Mouse (Mus musculus): Measurements from ENCODE around the gene Cxcl15. TPM values are rescaled to one million over a fixed set of nuclear protein-coding genes. Genes with fewer than 3 reads are reported as not detected.
A peak's percentile ranks its signal among the peaks of the same experiment; 100 is the strongest.

Gene Cxcl15
- polyA plus RNA-seq (2014; fragmentation: Nextera tagmentation; extraction: Ambion mirVana): 0.07 and 0.11 TPM in 2 replicates

GRCm38 (mm10) chr5:90794195-90794625 lies at the start of gene Cxcl15:
TSS of gene Cxcl15 (plus strand) at chr5:90794534.
- Histone ChIP-seq H3K27ac (ENCODE audit: low read depth, low read length) (no peak within 1 kb of the TSS), H3K9ac (ENCODE audit: low read depth, low read length) (no peak within 1 kb of the TSS), H3K27me3 (ENCODE audit: control insufficient read depth, insufficient read depth, low read length) (no peaks in the 10 kb centered on the region), H3K4me3 (ENCODE audit: low read depth, low read length) (no peak within 1 kb of the TSS), H3K36me3 (ENCODE audit: control insufficient read depth, insufficient read depth, low read length) (no peaks in the 10 kb centered on the region), H3K9me3 (ENCODE audit: control insufficient read depth, low read length) (no peaks in the 10 kb centered on the region), H3K4me1 (replicated peaks; ENCODE audit: control insufficient read depth, insufficient read depth, low read length) (no peaks in the 10 kb centered on the region), H3K4me2 (replicated peaks; ENCODE audit: low read depth, low read length) (no peak within 1 kb of the TSS)
- DNase-seq (ENCODE audit: low spot score): no peak
- 76% methylated on average over 5 of the region's 5 CpGs for WGBS
- ATAC-seq (ENCODE audit: low FRiP score): no peak

GRCm38 (mm10) chr5:90753934-90754333 lies 40.4 kb upstream of the Cxcl15 start:
- Histone ChIP-seq H3K4me2 (replicated peaks; ENCODE audit: low read depth, low read length) (no peak overlapping the region), H3K9me3 (ENCODE audit: control insufficient read depth, low read length) (no peaks in the 10 kb centered on the region), H3K9ac (ENCODE audit: low read depth, low read length) (no peak overlapping the region), H3K27ac (ENCODE audit: low read depth, low read length) (no peak overlapping the region), H3K4me3 (ENCODE audit: low read depth, low read length) (no peak overlapping the region), H3K36me3 (ENCODE audit: control insufficient read depth, insufficient read depth, low read length) (no peaks in the 10 kb centered on the region), H3K27me3 (ENCODE audit: control insufficient read depth, insufficient read depth, low read length) (0 out of 2 replicates have a peak, but pooled peaks cover under 1% of the 10 kb centered on the region), H3K4me1 (replicated peaks; ENCODE audit: control insufficient read depth, insufficient read depth, low read length) (no peaks in the 10 kb centered on the region)
- WGBS: 91% methylated on average over 1 of the region's 1 CpGs
- ATAC-seq (ENCODE audit: low FRiP score) (no peak), DNase-seq (ENCODE audit: low spot score) (no peak)

GRCm38 (mm10) chr5:90758020-90758605 lies 36.2 kb upstream of the Cxcl15 start:
- ATAC-seq (ENCODE audit: low FRiP score): no peak

GRCm38 (mm10) chr5:90759077-90760065 lies 35.0 kb upstream of the Cxcl15 start, which contains the start of gene Cxcl5:
TSS of gene Cxcl5 (plus strand) at chr5:90759360.
- peak; percentile 78 for ATAC-seq (ENCODE audit: low FRiP score)
- DNase-seq (ENCODE audit: low spot score): peak; percentile 58
- H3K4me3 ChIP-seq (ENCODE audit: low read depth, low read length): peak within 1 kb of the TSS; percentile 35
- no peaks in the 10 kb centered on the region for H3K9me3 ChIP-seq (ENCODE audit: control insufficient read depth, low read length)
- no peak within 1 kb of the TSS for H3K27ac ChIP-seq (ENCODE audit: low read depth, low read length)
- H3K4me2 ChIP-seq (replicated peaks; ENCODE audit: low read depth, low read length): peak within 1 kb of the TSS; percentile 41
- H3K4me1 ChIP-seq (replicated peaks; ENCODE audit: control insufficient read depth, insufficient read depth, low read length): no peaks in the 10 kb centered on the region
- peaks cover 8% of the 10 kb centered on the region; the same call in 1 of the 2 replicates for H3K27me3 ChIP-seq (ENCODE audit: control insufficient read depth, insufficient read depth, low read length)
- WGBS: 4% methylated on average over 32 of the region's 32 CpGs
- H3K36me3 ChIP-seq (ENCODE audit: control insufficient read depth, insufficient read depth, low read length): no peaks in the 10 kb centered on the region
- peak within 1 kb of the TSS; percentile 3; the same call in 1 of the 2 replicates for H3K9ac ChIP-seq (ENCODE audit: low read depth, low read length)

More at GRCm38 (mm10) chr5:90758020-90758605, 36.2 kb upstream of the Cxcl15 start:
- Histone ChIP-seq H3K4me1 (replicated peaks; ENCODE audit: control insufficient read depth, insufficient read depth, low read length) (no peaks in the 10 kb centered on the region), H3K4me2 (replicated peaks; ENCODE audit: low read depth, low read length) (no peak overlapping the region), H3K36me3 (ENCODE audit: control insufficient read depth, insufficient read depth, low read length) (no peaks in the 10 kb centered on the region), H3K4me3 (ENCODE audit: low read depth, low read length) (no peak overlapping the region), H3K27me3 (ENCODE audit: control insufficient read depth, insufficient read depth, low read length) (peaks cover 8% of the 10 kb centered on the region; the same call in 1 of the 2 replicates), H3K9me3 (ENCODE audit: control insufficient read depth, low read length) (no peaks in the 10 kb centered on the region), H3K9ac (ENCODE audit: low read depth, low read length) (no peak overlapping the region), H3K27ac (ENCODE audit: low read depth, low read length) (no peak overlapping the region)
- DNase-seq (ENCODE audit: low spot score): no peak
- WGBS: 40% methylated on average over 5 of the region's 5 CpGs

- Histone ChIP-seq H3K9me3 (ENCODE audit: control insufficient read depth, low read length) (no peaks in the 10 kb centered on the region), H3K4me3 (ENCODE audit: low read depth, low read length) (no peak overlapping the region), H3K27ac (ENCODE audit: low read depth, low read length) (no peak overlapping the region), H3K9ac (ENCODE audit: low read depth, low read length) (no peak overlapping the region), H3K27me3 (ENCODE audit: control insufficient read depth, insufficient read depth, low read length) (peaks cover 8% of the 10 kb centered on the region; the same call in 1 of the 2 replicates), H3K4me1 (replicated peaks; ENCODE audit: control insufficient read depth, insufficient read depth, low read length) (no peaks in the 10 kb centered on the region), H3K4me2 (replicated peaks; ENCODE audit: low read depth, low read length) (no peak overlapping the region), H3K36me3 (ENCODE audit: control insufficient read depth, insufficient read depth, low read length) (no peaks in the 10 kb centered on the region)
- ATAC-seq (ENCODE audit: low FRiP score) (no peak), DNase-seq (ENCODE audit: low spot score) (no peak)
- 50% methylated on average over 4 of the region's 4 CpGs for WGBS
These were observed 34.0 kb upstream of the Cxcl15 start for GRCm38 (mm10) chr5:90760303-90760702.

DNA sequence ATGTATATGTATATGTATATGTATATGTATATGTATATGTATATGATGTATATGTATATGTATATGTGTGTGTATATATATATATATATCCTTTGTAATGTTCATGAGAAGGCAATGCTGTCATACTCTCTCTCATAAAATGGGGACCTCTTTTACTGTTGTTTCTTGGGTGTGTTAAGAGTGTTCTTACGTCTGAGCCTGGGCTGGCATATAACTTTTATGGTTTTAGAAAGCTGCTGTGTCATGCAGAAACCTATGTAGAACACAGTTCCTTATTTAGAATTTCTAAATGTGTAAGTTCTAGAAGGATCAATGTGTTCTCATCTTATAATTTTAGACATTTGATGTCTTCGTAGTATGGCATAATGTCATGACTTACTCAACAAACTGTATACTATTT lies 33.5 kb upstream of the Cxcl15 start:
- Histone ChIP-seq H3K9ac (ENCODE audit: low read depth, low read length) (no peak overlapping the region), H3K27ac (ENCODE audit: low read depth, low read length) (no peak overlapping the region), H3K27me3 (ENCODE audit: control insufficient read depth, insufficient read depth, low read length) (peaks cover 8% of the 10 kb centered on the region; the same call in 1 of the 2 replicates), H3K4me3 (ENCODE audit: low read depth, low read length) (no peak overlapping the region), H3K4me2 (replicated peaks; ENCODE audit: low read depth, low read length) (no peak overlapping the region), H3K36me3 (ENCODE audit: control insufficient read depth, insufficient read depth, low read length) (no peaks in the 10 kb centered on the region), H3K4me1 (replicated peaks; ENCODE audit: control insufficient read depth, insufficient read depth, low read length) (no peaks in the 10 kb centered on the region), H3K9me3 (ENCODE audit: control insufficient read depth, low read length) (no peaks in the 10 kb centered on the region)
- WGBS: 92% methylated on average over 2 of the region's 2 CpGs
- no peak for ATAC-seq (ENCODE audit: low FRiP score)
- DNase-seq (ENCODE audit: low spot score): no peak

- H3K27me3 ChIP-seq (ENCODE audit: control insufficient read depth, insufficient read depth, low read length): peaks cover 8% of the 10 kb centered on the region; the same call in 1 of the 2 replicates
- no peaks in the 10 kb centered on the region for H3K36me3 ChIP-seq (ENCODE audit: control insufficient read depth, insufficient read depth, low read length)
- 96% methylated on average over 3 of the region's 3 CpGs for WGBS
- H3K9ac ChIP-seq (ENCODE audit: low read depth, low read length): no peak overlapping the region
- no peaks in the 10 kb centered on the region for H3K9me3 ChIP-seq (ENCODE audit: control insufficient read depth, low read length)
- H3K4me3 ChIP-seq (ENCODE audit: low read depth, low read length): no peak overlapping the region
- H3K27ac ChIP-seq (ENCODE audit: low read depth, low read length): no peak overlapping the region
- DNase-seq (ENCODE audit: low spot score) (no peak), ATAC-seq (ENCODE audit: low FRiP score) (no peak)
- H3K4me2 ChIP-seq (replicated peaks; ENCODE audit: low read depth, low read length): no peak overlapping the region
- no peaks in the 10 kb centered on the region for H3K4me1 ChIP-seq (replicated peaks; ENCODE audit: control insufficient read depth, insufficient read depth, low read length)
These were observed 32.5 kb upstream of the Cxcl15 start for GRCm38 (mm10) chr5:90761834-90762233.

GRCm38 (mm10) chr5:90763912-90764665 lies 30.2 kb upstream of the Cxcl15 start:
- Histone ChIP-seq H3K9me3 (ENCODE audit: control insufficient read depth, low read length) (no peaks in the 10 kb centered on the region), H3K27ac (ENCODE audit: low read depth, low read length) (no peak overlapping the region), H3K9ac (ENCODE audit: low read depth, low read length) (no peak overlapping the region), H3K4me1 (replicated peaks; ENCODE audit: control insufficient read depth, insufficient read depth, low read length) (no peaks in the 10 kb centered on the region), H3K27me3 (ENCODE audit: control insufficient read depth, insufficient read depth, low read length) (peaks cover 6% of the 10 kb centered on the region; the same call in 1 of the 2 replicates), H3K36me3 (ENCODE audit: control insufficient read depth, insufficient read depth, low read length) (no peaks in the 10 kb centered on the region), H3K4me2 (replicated peaks; ENCODE audit: low read depth, low read length) (no peak overlapping the region), H3K4me3 (ENCODE audit: low read depth, low read length) (no peak overlapping the region)
- WGBS: 77% methylated on average over 12 of the region's 12 CpGs
- ATAC-seq (ENCODE audit: low FRiP score) (no peak), DNase-seq (ENCODE audit: low spot score) (no peak)

Data from hindbrain, embryonic 11.5 days (tissue).